Mouse (Mus musculus): Measurements from ENCODE around the gene Rbm26.

GRCm38 (mm10) chr14:105178996-105179395 lies 1.9 kb upstream of the Rbm26 start:
- TF ChIP-seq POLR2A (IDR thresholded peaks at IDR 0.05; ENCODE audit: control insufficient read depth, extremely low read depth, insufficient read depth, low read length, poor library complexity) (no peak), CTCF (IDR thresholded peaks at IDR 0.05; ENCODE audit: borderline replicate concordance, control insufficient read depth, extremely low read depth, insufficient read depth, low read length, poor library complexity) (no peak)
